Mouse (Mus musculus) liver, embryonic 13.5 days (tissue): ENCODE measurements around the gene Gm17324. TPM values are rescaled to one million over a fixed set of nuclear protein-coding genes. Genes with fewer than 3 reads are reported as not detected.

Experiments
- ATAC-seq: fragments of 200-750 bp; cut with Nextera tagmentation; 2 replicates; pipeline ENCODE4 v1.8.0; 2017; ENCODE audit warnings: low read depth, mild to moderate bottlenecking, moderate number of reproducible peaks, moderate library complexity
- DNase-seq: peaks from one replicate; pipeline ENCODE4 v3.0.0; 2022
- H3K27ac ChIP-seq: fragments of 300-500 bp; sonication (generic); 2 replicates; pipeline ENCODE4 v1.5.1; 2015; ENCODE audit warnings: moderate library complexity, mild to moderate bottlenecking, inconsistent platforms
- H3K27me3 ChIP-seq: fragments of 300-500 bp; sonication (generic); 2 replicates; pipeline ENCODE4 v1.6.1; 2015; ENCODE audit warnings: mild to moderate bottlenecking, inconsistent platforms
- H3K36me3 ChIP-seq: fragments of 300-500 bp; sonication (generic); 2 replicates; pipeline ENCODE4 v1.6.1; 2015; ENCODE audit warnings: mild to moderate bottlenecking, inconsistent platforms
- H3K4me1 ChIP-seq: fragments of 300-500 bp; sonication (generic); replicated peaks from 2 replicates; pipeline ENCODE4 v1.6.1; 2015; ENCODE audit warnings: inconsistent platforms
- H3K4me2 ChIP-seq: fragments of 300-500 bp; sonication (generic); 2 replicates; pipeline ENCODE4 v1.6.1; 2015; ENCODE audit warnings: inconsistent platforms, mild to moderate bottlenecking, moderate library complexity
- H3K4me3 ChIP-seq: fragments of 300-500 bp; sonication (generic); replicated peaks from 2 replicates; pipeline ENCODE4 v1.5.1; 2015; ENCODE audit warnings: mild to moderate bottlenecking, inconsistent platforms
- H3K9ac ChIP-seq: fragments of 300-500 bp; sonication (generic); 2 replicates; pipeline ENCODE4 v1.6.1; 2015; ENCODE audit warnings: mild to moderate bottlenecking, inconsistent platforms
- H3K9me3 ChIP-seq: fragments of 300-500 bp; sonication (generic); replicated peaks from 2 replicates; pipeline ENCODE4 v1.6.1; 2016; ENCODE audit warnings: inconsistent platforms
- WGBS: fragments of 180-500 bp; shearing (Covaris S2); methylation state at CpG from one replicate; pipeline ENCODE4 v1.1.7; 2015; ENCODE audit not compliant: insufficient replicate concordance; 5-methylcytosine and 5-hydroxymethylcytosine counted together
- microRNA-seq: library from miRNA; unstranded; fragments of <30 nt; microRNA quantifications from one replicate; pipeline ENCODE4, GENCODE M21; 2016
- polyA plus RNA-seq: library from polyadenylated mRNA; unstranded; fragments of >200 nt; fragmentation: Nextera tagmentation; extraction: Ambion mirVana; gene quantifications from 2 replicates; pipeline ENCODE4 v1.2.1, GENCODE M21; 2015

Gene Gm17324
- polyA plus RNA-seq, 1 experiment from 2014 or later = 0.33 TPM

DNA sequence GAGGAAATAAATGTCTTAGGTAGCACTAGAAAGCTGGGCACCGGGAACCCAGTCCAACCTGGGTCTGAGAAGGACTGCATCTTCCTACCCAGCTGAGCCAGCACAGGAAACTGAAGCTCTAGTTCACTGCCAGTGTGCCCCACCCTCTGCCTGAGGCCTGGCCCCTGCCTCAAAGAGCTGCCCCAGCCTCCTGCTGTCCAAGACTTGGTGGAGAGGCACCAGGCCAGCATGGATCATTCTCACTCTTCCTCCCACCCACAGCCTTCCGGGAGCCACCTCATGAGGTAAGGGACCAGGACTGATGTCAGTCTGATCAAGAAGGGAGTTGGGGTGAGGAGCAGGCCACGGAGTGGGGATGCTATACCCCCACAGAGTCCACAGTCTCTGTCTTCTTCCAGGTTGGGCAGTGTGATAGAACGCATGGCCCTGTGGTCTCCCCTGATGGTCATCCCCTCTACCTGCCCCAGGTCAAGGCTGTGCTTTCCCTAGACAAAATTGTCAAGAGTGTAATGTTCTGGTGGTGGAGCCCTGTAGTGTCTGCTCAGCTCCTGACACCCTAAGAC is 19.6 kb downstream of the Gm17324 start:
- no peak overlapping the region for H3K4me2 ChIP-seq
- H3K4me3 ChIP-seq = no peak overlapping the region
- no peaks in the 10 kb centered on the region for H3K36me3 ChIP-seq
- H3K27ac ChIP-seq = no peak overlapping the region
- no peak for DNase-seq
- WGBS = 67% methylated on average over 4 of the region's 4 CpGs
- H3K9ac ChIP-seq = no peak overlapping the region
- H3K9me3 ChIP-seq = no peaks in the 10 kb centered on the region
- peak; percentile 17; the same call in 1 of the 2 replicates for ATAC-seq
- H3K27me3 ChIP-seq = no peaks in the 10 kb centered on the region; the same call in 1 of the 2 replicates
- peaks cover 8% of the 10 kb centered on the region for H3K4me1 ChIP-seq

DNA sequence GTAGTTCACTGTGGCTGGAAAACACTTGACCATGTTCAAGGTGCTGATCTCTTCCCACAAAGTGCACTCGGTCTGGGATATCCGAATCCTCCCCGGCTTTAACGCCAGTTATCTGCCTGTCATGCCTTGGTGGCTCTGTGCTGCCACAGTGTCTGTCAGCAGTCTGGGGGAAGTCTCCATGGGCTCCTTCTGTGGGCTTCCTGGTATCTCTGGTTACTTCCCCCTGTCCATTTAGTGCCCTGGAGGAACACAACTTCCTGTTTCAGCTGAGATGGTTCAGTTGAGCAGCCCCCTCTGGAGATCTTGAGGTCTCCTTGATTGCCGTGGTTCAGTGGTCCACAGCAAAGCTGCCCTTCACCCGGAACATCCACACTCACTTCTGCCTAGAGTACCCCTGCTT is 20.4 kb downstream of the Gm17324 start:
- Histone ChIP-seq H3K27ac (no peak overlapping the region), H3K27me3 (no peaks in the 10 kb centered on the region; the same call in 1 of the 2 replicates), H3K36me3 (no peaks in the 10 kb centered on the region), H3K4me2 (peak overlapping the region; percentile 67), H3K4me1 (peaks cover 8% of the 10 kb centered on the region), H3K9me3 (no peaks in the 10 kb centered on the region), H3K9ac (peak overlapping the region; percentile 59; the same call in 1 of the 2 replicates), H3K4me3 (peak overlapping the region; percentile 45)
- ATAC-seq (peak; percentile 51; the same call in 1 of the 2 replicates), DNase-seq (no peak)
- WGBS = 22% methylated on average over 6 of the region's 6 CpGs

DNA sequence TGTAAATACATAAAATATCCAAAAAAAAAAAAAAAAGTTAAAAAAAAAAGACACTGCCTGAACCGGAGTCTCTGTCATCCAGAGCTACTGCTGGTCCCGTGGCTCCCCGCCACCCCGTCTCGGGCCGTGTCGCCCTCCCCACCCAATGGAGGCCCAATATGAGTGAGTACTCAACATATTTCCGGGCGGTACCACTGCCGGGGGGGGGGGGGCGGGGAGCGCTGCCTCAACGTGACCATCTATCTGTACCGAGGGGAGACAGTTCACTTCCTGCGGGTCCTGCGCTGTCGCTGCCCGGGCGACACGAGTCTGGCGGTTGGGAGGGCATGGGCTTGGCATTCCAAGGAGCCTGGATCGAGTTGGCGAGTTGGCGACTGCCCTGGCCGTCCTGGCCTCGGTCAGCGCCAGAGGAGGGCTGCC is 21.2 kb downstream of the Gm17324 start:
- ATAC-seq (peak; percentile 67), DNase-seq (no peak)
- peak overlapping the region; percentile 67 for H3K4me2 ChIP-seq
- H3K27me3 ChIP-seq = no peaks in the 10 kb centered on the region; the same call in 1 of the 2 replicates
- H3K9ac ChIP-seq = peak overlapping the region; percentile 59
- no peaks in the 10 kb centered on the region for H3K36me3 ChIP-seq
- peak overlapping the region; percentile 45 for H3K4me3 ChIP-seq
- H3K9me3 ChIP-seq = no peaks in the 10 kb centered on the region
- H3K4me1 ChIP-seq = peaks cover 8% of the 10 kb centered on the region
- WGBS = 4% methylated on average over 26 of the region's 27 CpGs
- H3K27ac ChIP-seq = no peak overlapping the region

DNA sequence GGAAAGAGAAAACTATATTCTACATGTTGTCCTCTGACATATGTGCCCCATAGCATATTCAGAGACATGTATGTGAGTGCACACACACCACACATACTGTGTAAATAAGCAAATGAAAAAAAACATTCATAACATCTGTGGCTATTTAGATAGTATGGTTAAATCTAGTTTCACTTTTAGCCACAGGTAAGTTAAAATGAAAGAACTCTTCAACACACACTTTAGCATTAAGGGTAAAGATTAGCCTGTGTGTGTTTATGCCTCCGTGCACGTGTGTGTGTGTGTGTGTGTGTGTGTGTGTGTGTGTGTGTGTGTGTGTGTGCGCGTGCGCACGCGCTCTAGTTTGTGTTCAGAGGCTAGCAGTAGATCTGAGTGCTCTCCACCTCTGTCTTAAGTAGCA is 47.0 kb downstream of the Gm17324 start:
- Histone ChIP-seq H3K27me3 (peaks cover 30% of the 10 kb centered on the region), H3K4me1 (no peaks in the 10 kb centered on the region), H3K9ac (no peak overlapping the region), H3K27ac (no peak overlapping the region), H3K9me3 (no peaks in the 10 kb centered on the region), H3K36me3 (no peaks in the 10 kb centered on the region), H3K4me2 (no peak overlapping the region), H3K4me3 (no peak overlapping the region)
- ATAC-seq = no peak
- no peak for DNase-seq
- 87% methylated on average over 7 of the region's 7 CpGs for WGBS

DNA sequence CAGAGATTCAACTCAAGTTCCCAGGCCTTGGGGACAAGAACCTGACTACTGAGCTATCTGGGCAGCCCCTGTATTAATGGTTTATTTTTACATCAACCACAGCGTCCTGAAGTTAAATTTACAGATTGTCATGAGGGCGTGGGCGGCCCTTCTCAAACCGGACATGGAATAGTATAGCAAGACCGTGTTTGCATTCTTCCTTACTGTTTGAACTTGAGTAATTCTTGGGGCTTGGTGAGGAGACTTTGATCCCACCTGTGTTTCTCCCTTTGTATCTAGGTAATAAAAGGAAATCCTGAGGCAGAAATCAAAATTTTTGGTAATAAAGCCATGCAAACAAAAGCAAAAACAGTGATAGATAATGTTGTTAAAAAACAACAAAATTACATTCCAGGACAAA is 48.0 kb downstream of the Gm17324 start:
- no peak overlapping the region for H3K27ac ChIP-seq
- no peak overlapping the region for H3K4me2 ChIP-seq
- H3K36me3 ChIP-seq = no peaks in the 10 kb centered on the region
- peaks cover 40% of the 10 kb centered on the region for H3K27me3 ChIP-seq
- no peak overlapping the region for H3K9ac ChIP-seq
- H3K4me3 ChIP-seq = no peak overlapping the region
- 60% methylated on average over 5 of the region's 5 CpGs for WGBS
- H3K9me3 ChIP-seq = no peaks in the 10 kb centered on the region
- H3K4me1 ChIP-seq = peaks cover 7% of the 10 kb centered on the region
- ATAC-seq (no peak), DNase-seq (no peak)

Small RNA genes lying within 50 kb of the gene (microRNA-seq; reads per million reads assigned to microRNA genes)
- not detected for gene Gm26377

Other genes with a start within 250 kb of the Gm17324 start
- 0.17 TPM in 1 of 2 replicates, not detected in the other for gene Gsta1, start 218.1 kb downstream of the Gm17324 start, polyA plus RNA-seq
- gene Gm3776, start 191.7 kb downstream of the Gm17324 start, polyA plus RNA-seq = not detected in 2 replicates
- gene Gm10639, start 158.9 kb downstream of the Gm17324 start, polyA plus RNA-seq = not detected in 2 replicates
- not detected in 2 replicates for gene Omt2a, start 134.0 kb downstream of the Gm17324 start, polyA plus RNA-seq
- gene Omt2b, start 121.2 kb downstream of the Gm17324 start, polyA plus RNA-seq = not detected in 2 replicates
- 0.23 TPM in 1 of 2 replicates, not detected in the other for gene Gsta2, start 93.0 kb downstream of the Gm17324 start, polyA plus RNA-seq
- not detected in 2 replicates for gene Dppa5a, start 80.6 kb downstream of the Gm17324 start, polyA plus RNA-seq
- 0.08 and 0.12 TPM in 2 replicates for gene Ooep, start 70.1 kb downstream of the Gm17324 start, polyA plus RNA-seq
- gene Ddx43, start 53.0 kb downstream of the Gm17324 start, polyA plus RNA-seq = not detected in 2 replicates
- 1.0 TPM in 2 replicates for gene Cgas, start 5.5 kb downstream of the Gm17324 start, polyA plus RNA-seq
- gene Mto1, start 578 bp downstream of the Gm17324 start, polyA plus RNA-seq = 23.4 and 25.9 TPM in 2 replicates
- 2,607 and 2,711 TPM in 2 replicates for gene Eef1a1, start 40.4 kb upstream of the Gm17324 start, polyA plus RNA-seq
- gene Slc17a5, start 139.3 kb upstream of the Gm17324 start, polyA plus RNA-seq = 4.5 and 5.6 TPM in 2 replicates
- 0.16 and 0.27 TPM in 2 replicates for gene Cd109, start 166.8 kb upstream of the Gm17324 start, polyA plus RNA-seq